Mouse (Mus musculus) mouse embryonic stem cell (cell line): ENCODE data around the gene Tmem182.

Source experiments
- in situ Hi-C, 2 experiments: fragments of 300-500 bp; cut with MboI; formaldehyde crosslinking; loops; 1 replicate in 1 of 2; 3 replicates in 1 of 2; pipeline ENCODE4 v1.14.3; 2019 to 2020; ENCODE audit warnings: low sequenced_read_pairs in 2 of 2, low pct_unique_long_range_greater_than_20kb in 1 of 2, mixed read lengths in 1 of 2; ENCODE audit not compliant: unreplicated experiment in 1 of 2

Gene Tmem182

DNA sequence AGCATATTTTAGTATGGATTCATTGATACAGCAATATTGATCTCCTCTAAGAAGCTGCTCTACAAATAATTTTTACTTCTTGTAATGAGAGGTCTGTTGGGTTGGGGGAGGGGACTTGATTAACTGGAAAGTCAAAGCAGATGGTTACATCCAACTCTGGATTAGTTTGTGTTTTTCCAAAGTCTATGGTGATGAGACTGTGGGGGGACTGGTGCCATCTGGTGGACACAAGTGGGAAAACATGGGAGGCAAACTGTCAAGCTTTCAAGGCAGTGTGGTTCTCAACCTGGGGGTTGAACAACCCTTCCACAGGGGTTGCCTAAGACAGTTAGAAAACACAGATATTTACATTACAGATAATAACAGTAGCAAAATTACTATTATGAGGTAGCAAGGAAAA lies 39.2 kb downstream of the Tmem182 start:
- in situ Hi-C loops = no loop called here

DNA sequence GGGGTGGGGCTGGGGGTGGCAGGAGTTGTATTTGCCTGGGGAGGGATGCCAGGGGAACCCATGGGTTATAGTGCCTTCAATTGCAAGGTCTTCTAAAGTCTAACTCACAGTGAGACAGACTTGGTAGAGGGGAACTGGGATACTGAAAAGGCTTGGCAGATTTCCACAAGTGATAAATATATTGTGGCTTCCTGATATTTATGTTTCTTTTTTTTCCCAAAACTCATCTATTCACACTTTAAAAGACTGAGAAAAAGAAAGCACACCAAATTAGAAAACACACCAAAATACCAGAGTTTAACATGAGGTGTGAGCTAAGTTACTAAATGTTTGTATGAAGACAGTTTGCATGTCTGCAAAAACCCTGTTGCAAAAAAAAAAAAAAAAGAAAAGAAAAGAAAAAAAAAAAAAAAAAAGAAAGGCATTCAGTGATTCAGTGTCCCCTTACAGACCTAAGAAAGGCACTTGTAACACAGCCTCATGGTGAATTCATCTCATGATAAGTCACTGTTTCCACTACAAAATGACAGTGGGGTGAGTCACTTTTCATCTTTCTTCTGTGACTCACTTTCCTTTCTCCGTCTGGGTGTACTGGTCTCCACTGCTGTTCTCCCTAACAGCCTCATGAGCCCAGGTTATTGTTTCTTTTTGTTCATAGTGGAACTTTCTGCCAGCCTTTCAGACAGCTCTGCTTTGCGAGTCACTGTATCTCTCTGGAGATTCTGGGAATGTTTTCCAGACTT lies 42.0 kb downstream of the Tmem182 start:
- in situ Hi-C loops = no loop called here

GRCm38 (mm10) chr1:40851286-40851685 lies 45.9 kb downstream of the Tmem182 start:
- in situ Hi-C loops = no loop called here

GRCm38 (mm10) chr1:40855268-40855667 lies 49.9 kb downstream of the Tmem182 start:
- in situ Hi-C loops = no loop called here

DNA sequence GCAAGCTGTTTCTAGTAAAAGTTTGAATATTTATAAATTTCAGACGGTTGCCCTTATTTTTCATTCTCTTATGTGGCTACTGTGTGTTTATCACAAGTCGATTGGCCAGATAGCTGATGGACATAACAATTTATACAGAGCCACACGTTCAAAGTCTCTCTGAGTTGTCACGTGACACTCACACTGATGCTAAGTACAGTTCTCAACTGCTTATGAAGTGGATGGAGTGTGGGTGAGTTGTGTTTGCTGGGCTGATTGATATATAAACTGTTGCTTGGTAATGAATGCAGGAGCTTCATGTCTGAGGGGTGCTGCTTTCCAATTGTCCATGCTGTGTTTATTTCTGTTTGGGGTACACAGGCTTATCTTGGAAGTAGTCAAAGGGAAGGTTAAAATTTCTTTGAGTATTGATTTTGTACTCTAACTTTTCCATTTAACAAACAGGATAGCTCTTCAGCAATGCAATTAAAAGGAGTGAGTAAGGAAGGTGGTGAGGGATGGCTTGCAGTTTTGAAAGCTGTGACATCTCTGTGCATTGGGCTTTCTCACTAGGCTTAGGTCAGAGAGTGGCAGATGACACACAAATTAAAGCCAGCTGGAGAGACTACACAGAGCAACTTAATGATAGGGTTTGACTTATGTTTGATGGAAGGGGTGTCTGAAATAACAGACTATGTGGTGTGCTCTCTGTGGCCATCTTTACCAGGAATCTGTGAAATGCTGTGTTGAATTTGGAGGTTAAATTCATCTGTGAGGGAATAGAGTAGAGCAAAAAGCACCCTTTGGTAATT lies 51.6 kb downstream of the Tmem182 start:
- in situ Hi-C loops = no loop called here

DNA sequence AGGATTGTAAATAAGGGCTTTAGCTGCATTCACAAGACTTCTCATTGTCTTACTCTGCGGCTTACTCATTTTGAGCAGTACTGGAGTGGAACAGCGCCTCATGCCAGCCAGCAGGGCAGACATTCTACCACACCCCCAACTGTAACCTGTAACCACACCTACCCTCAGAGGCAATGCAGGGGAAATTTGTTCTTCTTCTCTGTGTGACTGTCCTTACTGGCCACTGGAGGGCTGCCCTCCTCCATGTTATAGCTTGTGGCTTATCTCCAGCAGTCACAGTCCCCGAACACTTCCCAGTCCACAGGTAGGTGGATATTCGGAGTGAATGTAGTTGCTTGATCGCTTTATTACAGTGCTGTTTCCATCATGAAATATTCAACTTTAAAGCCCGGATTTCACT lies 59.6 kb downstream of the Tmem182 start:
- in situ Hi-C loops = no loop called here

- in situ Hi-C loops = no loop called here
Measured at GRCm38 (mm10) chr1:40867106-40867505, 61.7 kb downstream of the Tmem182 start.

DNA sequence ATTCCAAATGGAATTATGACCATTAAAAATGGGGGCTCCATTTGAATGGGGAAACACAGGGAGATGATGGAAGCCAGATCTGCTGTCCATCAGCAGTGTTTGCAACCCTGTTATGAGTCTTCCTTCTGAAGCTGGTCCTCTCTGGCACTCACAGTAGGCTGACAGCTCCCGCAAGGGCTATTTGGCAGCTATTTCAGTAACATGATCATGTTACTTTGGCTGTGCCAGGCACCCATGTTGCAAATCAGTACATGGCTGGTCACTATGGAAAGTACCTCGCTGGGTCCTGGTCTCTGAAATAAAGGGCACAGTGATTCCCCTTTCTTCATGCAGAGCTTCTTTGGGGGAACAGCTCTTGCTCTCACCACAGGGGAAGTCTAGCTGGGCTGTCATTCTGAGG lies 62.2 kb downstream of the Tmem182 start:
- in situ Hi-C loops = no loop called here

GRCm38 (mm10) chr1:40873760-40874455 lies 68.5 kb downstream of the Tmem182 start:
- in situ Hi-C loops = no loop called here

- in situ Hi-C loops = loop anchor here in 1 of 2 experiments (25.0 kb wide), 1 partner anchor 188 kb away; no protein-coding TSS in a partner anchor
Measured at GRCm38 (mm10) chr1:40874456-40875375, 69.3 kb downstream of the Tmem182 start.

GRCm38 (mm10) chr1:40879051-40879450 lies 73.7 kb downstream of the Tmem182 start:
- in situ Hi-C loops = loop anchor here in 1 of 2 experiments (25.0 kb wide), 1 partner anchor 183 kb away; no protein-coding TSS in a partner anchor

DNA sequence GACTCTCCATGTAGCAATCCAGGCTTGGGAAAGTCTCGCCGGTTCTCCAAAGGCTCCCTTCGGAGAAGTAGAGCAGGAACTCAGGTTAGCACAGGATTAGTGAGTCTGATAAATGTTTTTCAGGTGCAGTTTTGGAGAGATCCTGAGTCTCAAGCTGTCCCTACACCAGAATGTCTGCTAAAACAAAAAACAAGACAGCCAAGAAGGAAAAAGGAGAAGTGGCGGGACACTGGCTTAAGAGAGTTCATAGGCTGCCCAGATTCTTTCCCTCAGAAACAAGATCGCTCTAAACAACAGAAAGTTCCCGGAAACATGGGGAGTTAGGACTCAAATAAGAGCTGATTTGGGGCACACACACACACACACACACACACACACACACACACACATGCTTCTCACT lies 74.1 kb downstream of the Tmem182 start:
- in situ Hi-C loops = loop anchor here in 1 of 2 experiments (25.0 kb wide), 1 partner anchor 183 kb away; no protein-coding TSS in a partner anchor

DNA sequence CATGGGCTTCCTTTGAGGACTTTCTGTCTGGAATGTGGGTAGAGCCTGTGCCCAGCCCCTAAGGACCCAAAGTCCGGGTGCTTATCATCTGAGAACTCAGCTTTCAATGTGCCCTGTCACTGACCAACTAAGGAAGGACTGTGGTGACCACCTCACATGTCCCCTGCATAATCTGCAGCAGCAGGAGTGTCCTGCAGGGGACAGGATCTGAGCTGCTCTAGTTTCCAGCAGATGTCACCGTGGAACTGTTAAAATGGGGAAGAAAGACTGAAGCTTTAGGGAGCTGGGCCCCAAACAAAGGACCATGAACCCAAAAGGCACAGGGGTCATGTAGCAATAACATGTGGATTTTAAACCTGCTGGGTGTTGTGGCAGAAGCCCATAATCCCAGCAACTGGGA lies 75.1 kb downstream of the Tmem182 start:
- in situ Hi-C loops = loop anchor here in 1 of 2 experiments (25.0 kb wide), 1 partner anchor 182 kb away; no protein-coding TSS in a partner anchor

- in situ Hi-C loops = loop anchor here in 1 of 2 experiments (25.0 kb wide), 1 partner anchor 178 kb away; no protein-coding TSS in a partner anchor
Measured at GRCm38 (mm10) chr1:40883856-40884255, 78.5 kb downstream of the Tmem182 start.

- in situ Hi-C loops = loop anchor here in 1 of 2 experiments (25.0 kb wide), 1 partner anchor 177 kb away; no protein-coding TSS in a partner anchor
Measured at GRCm38 (mm10) chr1:40884943-40885342, 79.5 kb downstream of the Tmem182 start.

- in situ Hi-C loops = loop anchor here in 1 of 2 experiments (25.0 kb wide), 1 partner anchor 175 kb away; no protein-coding TSS in a partner anchor
Measured at GRCm38 (mm10) chr1:40887673-40888072, 82.3 kb downstream of the Tmem182 start.

- in situ Hi-C loops = loop anchor here in 1 of 2 experiments (25.0 kb wide), 1 partner anchor 174 kb away; no protein-coding TSS in a partner anchor
Measured at GRCm38 (mm10) chr1:40888396-40889040, 83.1 kb downstream of the Tmem182 start.
